Mouse (Mus musculus) forebrain, postnatal 0 days (tissue): Measurements from ENCODE around the gene Ubac1. TPM values are rescaled to one million over a fixed set of nuclear protein-coding genes. Genes with fewer than 3 reads are reported as not detected.

Source experiments
- ATAC-seq: fragments of 200-750 bp; cut with Nextera tagmentation; 2 replicates; pipeline ENCODE4 v1.8.0; 2017; ENCODE audit warnings: mild to moderate bottlenecking, moderate library complexity
- DNase-seq: peaks from one replicate; pipeline ENCODE4 v3.0.0-alpha.2; 2015
- H3K27ac ChIP-seq: fragments of 300-500 bp; sonication (generic); 2 replicates; pipeline ENCODE4 v1.5.1; 2014; ENCODE audit warnings: low read depth, mild to moderate bottlenecking, antibody characterized with exemption, low read length, moderate library complexity, mixed read lengths
- H3K27me3 ChIP-seq: fragments of 300-500 bp; sonication (generic); 2 replicates; pipeline ENCODE4 v1.6.1; 2014; ENCODE audit warnings: mild to moderate bottlenecking, low read length, mixed read lengths; ENCODE audit not compliant: insufficient read depth
- H3K36me3 ChIP-seq: fragments of 300-500 bp; sonication (generic); 2 replicates; pipeline ENCODE4 v1.6.1; 2014; ENCODE audit warnings: mild to moderate bottlenecking, moderate library complexity; ENCODE audit not compliant: insufficient read depth
- H3K4me1 ChIP-seq: fragments of 300-500 bp; sonication (generic); 2 replicates; pipeline ENCODE4 v1.6.1; 2014; ENCODE audit warnings: antibody characterized with exemption; ENCODE audit not compliant: insufficient read depth
- H3K4me2 ChIP-seq: fragments of 300-500 bp; sonication (generic); 2 replicates; pipeline ENCODE4 v1.6.1; 2014; ENCODE audit warnings: low read depth, mild to moderate bottlenecking, moderate library complexity
- H3K4me3 ChIP-seq: fragments of 300-500 bp; sonication (generic); 2 replicates; pipeline ENCODE4 v1.5.1; 2014; ENCODE audit warnings: low read depth, low read length, mixed read lengths
- H3K9ac ChIP-seq: fragments of 300-500 bp; sonication (generic); 2 replicates; pipeline ENCODE4 v1.6.1; 2014; ENCODE audit warnings: mild to moderate bottlenecking
- H3K9me3 ChIP-seq: fragments of 300-500 bp; sonication (generic); 2 replicates; pipeline ENCODE4 v1.6.1; 2016; ENCODE audit warnings: low read length
- CTCF ChIP-seq: sonication (generic); IDR thresholded peaks from 2 replicates; pipeline ENCODE4 v1.5.1; 2016; ENCODE audit warnings: antibody characterized with exemption, control low read depth, low read depth
- WGBS: fragments of 180-500 bp; shearing (Covaris S2); extraction: QIAGEN DNeasy Blood & Tissue Kit; methylation state at CpG from one replicate; pipeline ENCODE4 v1.1.7; 2014; 5-methylcytosine and 5-hydroxymethylcytosine counted together
- polyA plus RNA-seq: library from polyadenylated mRNA; unstranded; fragments of >200 nt; fragmentation: Nextera tagmentation; extraction: Ambion mirVana; gene quantifications from 2 replicates; pipeline ENCODE4 v1.2.1, GENCODE M21; 2015
- total RNA-seq: library from RNA; depleted of rRNA; stranded (reverse); fragments of >200 nt; gene quantifications from 2 replicates; pipeline ENCODE4 v1.2.3, GENCODE M21; 2014

The Ubac1 gene
- total and polyA plus RNA-seq, 2 experiments from 2014 or later, result 121 to 150 TPM

GRCm38 (mm10) chr2:26061018-26061666, 39.6 kb upstream of the Ubac1 start:
- Histone ChIP-seq H3K4me1 (peaks cover 10% of the 10 kb centered on the region; the same call in 1 of the 2 replicates), H3K36me3 (no peaks in the 10 kb centered on the region), H3K9me3 (no peaks in the 10 kb centered on the region), H3K9ac (no peak overlapping the region), H3K4me2 (no peak overlapping the region), H3K27ac (no peak overlapping the region), H3K4me3 (no peak overlapping the region), H3K27me3 (no peaks in the 10 kb centered on the region)
- peak; percentile 71 for ATAC-seq
- 59% methylated on average over 21 of the region's 21 CpGs for WGBS
- TF ChIP-seq CTCF, result no peak
- peak; percentile 52 for DNase-seq

GRCm38 (mm10) chr2:26057053-26057452, 35.5 kb upstream of the Ubac1 start:
- Histone ChIP-seq H3K27me3 (no peaks in the 10 kb centered on the region), H3K9ac (no peak overlapping the region), H3K36me3 (no peaks in the 10 kb centered on the region), H3K9me3 (no peaks in the 10 kb centered on the region), H3K4me3 (no peak overlapping the region), H3K27ac (no peak overlapping the region), H3K4me2 (no peak overlapping the region), H3K4me1 (no peaks in the 10 kb centered on the region)
- ATAC-seq, result no peak
- DNase-seq, result no peak
- no peak for TF ChIP-seq CTCF
- WGBS, result 81% methylated on average over 7 of the region's 7 CpGs

- 0 out of 2 replicates have a peak overlapping the region, but pooled peaks have one; percentile 15 for H3K27ac ChIP-seq
- no peak for TF ChIP-seq CTCF
- no peaks in the 10 kb centered on the region for H3K36me3 ChIP-seq
- no peaks in the 10 kb centered on the region for H3K4me1 ChIP-seq
- DNase-seq (no peak), ATAC-seq (no peak)
- H3K27me3 ChIP-seq, result no peaks in the 10 kb centered on the region
- 71% methylated on average over 5 of the region's 5 CpGs for WGBS
- no peak overlapping the region for H3K4me2 ChIP-seq
- H3K9ac ChIP-seq, result no peak overlapping the region
- H3K4me3 ChIP-seq, result no peak overlapping the region
- H3K9me3 ChIP-seq, result no peaks in the 10 kb centered on the region
Observed at GRCm38 (mm10) chr2:26056226-26056625, 34.7 kb upstream of the Ubac1 start.

GRCm38 (mm10) chr2:26055747-26056102, 34.2 kb upstream of the Ubac1 start:
- H3K36me3 ChIP-seq, result no peaks in the 10 kb centered on the region
- H3K4me3 ChIP-seq, result no peak overlapping the region
- H3K27me3 ChIP-seq, result no peaks in the 10 kb centered on the region
- H3K4me2 ChIP-seq, result no peak overlapping the region
- DNase-seq, result no peak
- no peak for TF ChIP-seq CTCF
- H3K9ac ChIP-seq, result no peak overlapping the region
- WGBS, result 61% methylated on average over 2 of the region's 2 CpGs
- no peaks in the 10 kb centered on the region for H3K9me3 ChIP-seq
- no peaks in the 10 kb centered on the region for H3K4me1 ChIP-seq
- no peak overlapping the region for H3K27ac ChIP-seq
- ATAC-seq, result no peak

- peak; percentile 75 for DNase-seq
- no peak overlapping the region for H3K9ac ChIP-seq
- no peaks in the 10 kb centered on the region for H3K4me1 ChIP-seq
- no peak overlapping the region for H3K4me3 ChIP-seq
- H3K36me3 ChIP-seq, result no peaks in the 10 kb centered on the region
- peak; percentile 78 for ATAC-seq
- no peaks in the 10 kb centered on the region for H3K27me3 ChIP-seq
- H3K9me3 ChIP-seq, result no peaks in the 10 kb centered on the region
- no peak overlapping the region for H3K27ac ChIP-seq
- H3K4me2 ChIP-seq, result no peak overlapping the region
- peak; percentile 85 for TF ChIP-seq CTCF
- WGBS, result 40% methylated on average over 8 of the region's 8 CpGs
Observed at GRCm38 (mm10) chr2:26055046-26055746, 33.6 kb upstream of the Ubac1 start.

- Histone ChIP-seq H3K36me3 (no peaks in the 10 kb centered on the region), H3K9ac (no peak overlapping the region), H3K27ac (no peak overlapping the region), H3K4me3 (no peak overlapping the region), H3K27me3 (no peaks in the 10 kb centered on the region), H3K9me3 (no peaks in the 10 kb centered on the region), H3K4me1 (no peaks in the 10 kb centered on the region), H3K4me2 (no peak overlapping the region)
- 65% methylated on average over 4 of the region's 4 CpGs for WGBS
- ATAC-seq (no peak), DNase-seq (no peak)
- TF ChIP-seq CTCF, result no peak
Observed at GRCm38 (mm10) chr2:26052806-26053205, 31.3 kb upstream of the Ubac1 start.

- ATAC-seq (no peak), DNase-seq (no peak)
- Histone ChIP-seq H3K4me2 (no peak overlapping the region), H3K9ac (no peak overlapping the region), H3K27me3 (no peaks in the 10 kb centered on the region), H3K36me3 (no peaks in the 10 kb centered on the region), H3K9me3 (no peaks in the 10 kb centered on the region), H3K4me1 (no peaks in the 10 kb centered on the region), H3K27ac (no peak overlapping the region), H3K4me3 (no peak overlapping the region)
- no peak for TF ChIP-seq CTCF
- 71% methylated on average over 5 of the region's 5 CpGs for WGBS
Observed at GRCm38 (mm10) chr2:26048816-26049215, 27.3 kb upstream of the Ubac1 start.
